In the genomic region with DNA sequence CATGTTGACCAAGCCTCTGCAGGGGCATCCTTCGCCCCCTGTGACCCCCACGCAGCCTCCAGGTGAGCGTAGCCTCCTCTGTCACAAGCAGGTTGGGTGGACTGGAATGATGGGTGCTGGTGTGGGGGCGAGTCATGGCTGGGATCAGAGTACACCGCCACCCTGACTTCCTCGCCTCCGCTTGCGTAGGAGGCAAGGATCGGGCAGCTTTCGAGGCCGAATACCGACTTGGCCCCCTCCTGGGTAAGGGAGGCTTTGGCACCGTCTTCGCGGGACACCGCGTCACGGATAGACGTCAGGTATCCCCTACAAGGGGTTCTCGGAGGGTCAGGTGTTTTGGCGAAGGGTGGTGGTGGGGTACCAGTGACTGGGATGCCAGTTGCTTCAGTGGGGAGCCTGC, we compare ENCODE assay signal across 8 mouse cellular contexts. TPM values are rescaled to one million over a fixed set of nuclear protein-coding genes. Genes with fewer than 3 reads are reported as not detected.
DNase-seq lines count a peak whose midpoint lies in the region; ATAC-seq lines count a peak whose summit lies in the region.

No protein-coding gene starts in this region.

- H3K9ac ChIP-seq in lung, embryonic 15.5 days: peak overlapping the region; percentile 37
- peak overlapping the region; percentile 51 for H3K9ac ChIP-seq in heart, embryonic 15.5 days
- H3K9ac ChIP-seq in liver, embryonic 12.5 days: peak overlapping the region; percentile 57
- H3K9ac ChIP-seq in stomach, embryonic 16.5 days (ENCODE audit: low read length): peak overlapping the region; percentile 58

- peak overlapping the region; percentile 46 for H3K4me3 ChIP-seq in lung, embryonic 15.5 days
- H3K4me3 ChIP-seq in heart, embryonic 15.5 days: peak overlapping the region; percentile 53
- H3K4me3 ChIP-seq in liver, embryonic 12.5 days: peak overlapping the region; percentile 60
- H3K4me3 ChIP-seq in stomach, embryonic 16.5 days (replicated peaks; ENCODE audit: low read length): peak overlapping the region; percentile 46

- H3K36me3 ChIP-seq in lung, embryonic 15.5 days: peaks cover 4% of the 10 kb centered on the region; the same call in 1 of the 2 replicates
- H3K36me3 ChIP-seq in heart, embryonic 15.5 days: no peaks in the 10 kb centered on the region
- peaks cover 25% of the 10 kb centered on the region for H3K36me3 ChIP-seq in liver, embryonic 12.5 days
- no peaks in the 10 kb centered on the region for H3K36me3 ChIP-seq in stomach, embryonic 16.5 days (ENCODE audit: control insufficient read depth, insufficient read depth, low read length)

- H3K4me2 ChIP-seq in lung, embryonic 15.5 days: peak overlapping the region; percentile 82
- H3K4me2 ChIP-seq in heart, embryonic 15.5 days: peak overlapping the region; percentile 91
- H3K4me2 ChIP-seq in liver, embryonic 12.5 days: peak overlapping the region; percentile 89
- H3K4me2 ChIP-seq in stomach, embryonic 16.5 days (ENCODE audit: low read depth, low read length): peak overlapping the region; percentile 67

- no peaks in the 10 kb centered on the region for H3K9me3 ChIP-seq in lung, embryonic 15.5 days
- no peaks in the 10 kb centered on the region for H3K9me3 ChIP-seq in heart, embryonic 15.5 days (replicated peaks)
- H3K9me3 ChIP-seq in liver, embryonic 12.5 days (replicated peaks): no peaks in the 10 kb centered on the region
- H3K9me3 ChIP-seq in stomach, embryonic 16.5 days (replicated peaks; ENCODE audit: control insufficient read depth, low read length): no peaks in the 10 kb centered on the region

- H3K27ac ChIP-seq in lung, embryonic 15.5 days: no peak overlapping the region
- H3K27ac ChIP-seq in heart, embryonic 15.5 days: no peak overlapping the region
- no peak overlapping the region for H3K27ac ChIP-seq in liver, embryonic 12.5 days
- H3K27ac ChIP-seq in stomach, embryonic 16.5 days (ENCODE audit: low read length): no peak overlapping the region

- H3K27me3 ChIP-seq in lung, embryonic 15.5 days: no peaks in the 10 kb centered on the region
- no peaks in the 10 kb centered on the region for H3K27me3 ChIP-seq in heart, embryonic 15.5 days
- no peaks in the 10 kb centered on the region for H3K27me3 ChIP-seq in liver, embryonic 12.5 days (replicated peaks)
- H3K27me3 ChIP-seq in stomach, embryonic 16.5 days (ENCODE audit: control insufficient read depth, insufficient read depth, low read length): no peaks in the 10 kb centered on the region

- H3K4me1 ChIP-seq in lung, embryonic 15.5 days: 0 out of 2 replicates have a peak, but pooled peaks cover 6% of the 10 kb centered on the region
- peaks cover 11% of the 10 kb centered on the region for H3K4me1 ChIP-seq in heart, embryonic 15.5 days (replicated peaks)
- peaks cover 25% of the 10 kb centered on the region for H3K4me1 ChIP-seq in liver, embryonic 12.5 days
- H3K4me1 ChIP-seq in stomach, embryonic 16.5 days (ENCODE audit: control insufficient read depth, insufficient read depth, low read length): peaks cover 6% of the 10 kb centered on the region; the same call in 1 of the 2 replicates

- 34% methylated on average over 21 of the region's 21 CpGs for WGBS in lung, embryonic 15.5 days
- WGBS in heart, embryonic 15.5 days: 13% methylated on average over 21 of the region's 21 CpGs
- WGBS in liver, embryonic 12.5 days (ENCODE audit: insufficient replicate concordance): 19% methylated on average over 21 of the region's 21 CpGs
- 14% methylated on average over 21 of the region's 21 CpGs for WGBS in stomach, embryonic 16.5 days

- no peak for DNase-seq in lung, postnatal 36 days
- DNase-seq in MN1 (ENCODE audit: low spot score): peak; percentile 34
- DNase-seq in cerebellum, adult 8-10 months: peak; percentile 44
- no peak for DNase-seq in adipocyte (ENCODE audit: low spot score)

- ATAC-seq in lung, embryonic 15.5 days (ENCODE audit: borderline replicate concordance, extremely low read depth, low FRiP score, low TSS enrichment): peak; percentile 14; the same call in 1 of the 2 replicates
- ATAC-seq in heart, embryonic 15.5 days (replicated peaks; ENCODE audit: insufficient number of reproducible peaks, insufficient read depth, low FRiP score, low read depth): peak; percentile 30; the same call in 1 of the 2 replicates
- no peak; the same call in 1 of the 2 replicates for ATAC-seq in liver, embryonic 12.5 days
- peak; percentile 29; the same call in 1 of the 2 replicates for ATAC-seq in stomach, embryonic 16.5 days (ENCODE audit: insufficient read depth, low FRiP score)

RNA-seq across cellular contexts. Expression of a gene that starts 0.4 kb away (rescaled TPM):
- 8.6 and 10.3 TPM in 2 replicates for polyA plus RNA-seq in lung, embryonic 15.5 days (2015; fragmentation: Nextera tagmentation; extraction: Ambion mirVana)
- polyA plus RNA-seq in heart, embryonic 15.5 days (2015; fragmentation: Nextera tagmentation; extraction: Ambion mirVana): 4.5 and 6.3 TPM in 2 replicates
- 5.0 and 5.2 TPM in 2 replicates for polyA plus RNA-seq in liver, embryonic 12.5 days (2016; fragmentation: Nextera tagmentation; extraction: Ambion mirVana)
- polyA plus RNA-seq in stomach, embryonic 16.5 days (2015; fragmentation: Nextera tagmentation; extraction: Ambion mirVana): 10.9 and 11.1 TPM in 2 replicates

RNA-seq across cellular contexts. Expression of a gene that starts 5.3 kb away (rescaled TPM):
- polyA plus RNA-seq in lung, embryonic 15.5 days (2015; fragmentation: Nextera tagmentation; extraction: Ambion mirVana): 37.6 and 38.6 TPM in 2 replicates
- 22.3 and 32.0 TPM in 2 replicates for polyA plus RNA-seq in heart, embryonic 15.5 days (2015; fragmentation: Nextera tagmentation; extraction: Ambion mirVana)
- polyA plus RNA-seq in liver, embryonic 12.5 days (2016; fragmentation: Nextera tagmentation; extraction: Ambion mirVana): 19.7 and 23.1 TPM in 2 replicates
- polyA plus RNA-seq in stomach, embryonic 16.5 days (2015; fragmentation: Nextera tagmentation; extraction: Ambion mirVana): 45.0 and 47.0 TPM in 2 replicates

RNA-seq across cellular contexts. Expression of a gene that starts 20.6 kb away (rescaled TPM):
- 114 and 115 TPM in 2 replicates for polyA plus RNA-seq in lung, embryonic 15.5 days (2015; fragmentation: Nextera tagmentation; extraction: Ambion mirVana)
- 72.8 and 77.9 TPM in 2 replicates for polyA plus RNA-seq in heart, embryonic 15.5 days (2015; fragmentation: Nextera tagmentation; extraction: Ambion mirVana)
- 65.0 and 65.2 TPM in 2 replicates for polyA plus RNA-seq in liver, embryonic 12.5 days (2016; fragmentation: Nextera tagmentation; extraction: Ambion mirVana)
- polyA plus RNA-seq in stomach, embryonic 16.5 days (2015; fragmentation: Nextera tagmentation; extraction: Ambion mirVana): 99.8 and 104 TPM in 2 replicates

RNA-seq across cellular contexts. Expression of a gene that starts 20.7 kb away (rescaled TPM):
- 155 TPM in 2 replicates for polyA plus RNA-seq in lung, embryonic 15.5 days (2015; fragmentation: Nextera tagmentation; extraction: Ambion mirVana)
- polyA plus RNA-seq in heart, embryonic 15.5 days (2015; fragmentation: Nextera tagmentation; extraction: Ambion mirVana): 102 and 124 TPM in 2 replicates
- polyA plus RNA-seq in liver, embryonic 12.5 days (2016; fragmentation: Nextera tagmentation; extraction: Ambion mirVana): 98.3 and 98.9 TPM in 2 replicates
- polyA plus RNA-seq in stomach, embryonic 16.5 days (2015; fragmentation: Nextera tagmentation; extraction: Ambion mirVana): 142 and 143 TPM in 2 replicates

RNA-seq across cellular contexts. Expression of a gene that starts 29.1 kb away (rescaled TPM):
- polyA plus RNA-seq in lung, embryonic 15.5 days (2015; fragmentation: Nextera tagmentation; extraction: Ambion mirVana): not detected in 2 replicates
- not detected in 2 replicates for polyA plus RNA-seq in heart, embryonic 15.5 days (2015; fragmentation: Nextera tagmentation; extraction: Ambion mirVana)
- not detected in 2 replicates for polyA plus RNA-seq in liver, embryonic 12.5 days (2016; fragmentation: Nextera tagmentation; extraction: Ambion mirVana)
- polyA plus RNA-seq in stomach, embryonic 16.5 days (2015; fragmentation: Nextera tagmentation; extraction: Ambion mirVana): not detected in 2 replicates

Comparison
In these comparisons a context has a peak if more than half of its experiments do, and no peak if none do; other contexts are left out.
1. DNase-seq: peak in MN1 (single experiment) and cerebellum, adult 8-10 months (single experiment); none in lung, postnatal 36 days (single experiment) and adipocyte (single experiment).
2. Peak in every context shown above with its lines, with median percentiles within 50 percentile points of each other: H3K4me2 ChIP-seq, H3K4me3 ChIP-seq and H3K9ac ChIP-seq.